Mouse (Mus musculus) liver, adult 2 months (tissue): ENCODE results near the gene Lca5. TPM values are rescaled to one million over a fixed set of nuclear protein-coding genes. Genes with fewer than 3 reads are reported as not detected.

ENCODE experiments used
- DNase-seq: peaks from one replicate; pipeline ENCODE4 v3.0.0-alpha.2; 2011; ENCODE audit warnings: low read depth, low spot score; ENCODE audit errors: extremely low read depth
- H3K27ac ChIP-seq: fragments of 200-500 bp; replicated peaks from 2 replicates; pipeline ENCODE4 v1.5.1; 2012; ENCODE audit warnings: low read depth, mild to moderate bottlenecking, control low read depth, inconsistent platforms, low read length; ENCODE audit not compliant: insufficient read depth
- H3K27me3 ChIP-seq: fragments of 200-500 bp; 2 replicates; pipeline ENCODE4 v1.6.1; 2012; ENCODE audit warnings: mild to moderate bottlenecking, moderate library complexity, low read length, inconsistent platforms; ENCODE audit not compliant: control insufficient read depth, insufficient read depth
- H3K36me3 ChIP-seq: fragments of 200-500 bp; 2 replicates; pipeline ENCODE4 v1.6.1; 2012; ENCODE audit warnings: low read length, inconsistent platforms; ENCODE audit not compliant: control insufficient read depth, insufficient read depth
- H3K4me1 ChIP-seq: fragments of 200-500 bp; 2 replicates; pipeline ENCODE4 v1.6.1; 2011; ENCODE audit warnings: low read length; ENCODE audit not compliant: control insufficient read depth, insufficient read depth
- H3K4me3 ChIP-seq: fragments of 200-500 bp; 2 replicates; pipeline ENCODE4 v1.5.1; 2011; ENCODE audit warnings: low read depth, mild to moderate bottlenecking, control low read depth, low read length, moderate library complexity; ENCODE audit not compliant: insufficient read depth
- H3K79me2 ChIP-seq: fragments of 200-500 bp; 2 replicates; pipeline ENCODE4 v1.6.1; 2012; ENCODE audit warnings: inconsistent platforms, mild to moderate bottlenecking, low read length, moderate library complexity; ENCODE audit not compliant: control insufficient read depth, insufficient read depth
- H3K9ac ChIP-seq: fragments of 200-500 bp; 2 replicates; pipeline ENCODE4 v1.6.1; 2012; ENCODE audit warnings: low read depth, mild to moderate bottlenecking, control low read depth, inconsistent platforms, low read length
- CTCF ChIP-seq: fragments of 200-500 bp; IDR thresholded peaks from 2 replicates; pipeline ENCODE4 v1.5.1; 2011; ENCODE audit warnings: low read depth, low read length, control low read depth
- POLR2A ChIP-seq: fragments of 200-500 bp; IDR thresholded peaks from 2 replicates; pipeline ENCODE4 v1.6.1; 2011; ENCODE audit warnings: low read length, control low read depth; ENCODE audit not compliant: insufficient read depth; ENCODE audit errors: extremely low read depth
- WGBS: fragments of 180-500 bp; shearing (Covaris S2); methylation state at CpG from one replicate; pipeline ENCODE4 v1.1.7; 2018; 5-methylcytosine and 5-hydroxymethylcytosine counted together
- polyA plus RNA-seq: library from polyadenylated mRNA; depleted of rRNA; stranded (reverse); fragments of >200 nt; gene quantifications from 2 replicates; pipeline ENCODE4 v1.2.3, GENCODE M21; 2012
- total RNA-seq: library from RNA; depleted of rRNA; stranded (reverse); fragments of >200 nt; gene quantifications from 2 replicates; pipeline ENCODE4 v1.2.3, GENCODE M21; 2014

The Lca5 gene
- total and polyA plus RNA-seq, 2 experiments, result 0.02 to 0.18 TPM

GRCm38 (mm10) chr9:83483419-83483818 is 42.5 kb upstream of the Lca5 start:
- DNase-seq, result no peak
- 97% methylated on average over 4 of the region's 4 CpGs for WGBS
- Histone ChIP-seq H3K27me3 (no peaks in the 10 kb centered on the region), H3K4me1 (no peaks in the 10 kb centered on the region), H3K9ac (no peak overlapping the region), H3K36me3 (no peaks in the 10 kb centered on the region), H3K79me2 (no peaks in the 10 kb centered on the region), H3K27ac (no peak overlapping the region), H3K4me3 (no peak overlapping the region)
- TF ChIP-seq POLR2A (no peak), CTCF (no peak)

GRCm38 (mm10) chr9:83482176-83482949 is 41.4 kb upstream of the Lca5 start:
- Histone ChIP-seq H3K27ac (no peak overlapping the region), H3K36me3 (no peaks in the 10 kb centered on the region), H3K4me3 (no peak overlapping the region), H3K79me2 (no peaks in the 10 kb centered on the region), H3K4me1 (no peaks in the 10 kb centered on the region), H3K9ac (no peak overlapping the region), H3K27me3 (no peaks in the 10 kb centered on the region)
- TF ChIP-seq POLR2A (no peak), CTCF (no peak)
- WGBS, result 94% methylated on average over 4 of the region's 4 CpGs
- DNase-seq, result no peak

GRCm38 (mm10) chr9:83469871-83470270 is 28.9 kb upstream of the Lca5 start:
- Histone ChIP-seq H3K79me2 (no peaks in the 10 kb centered on the region), H3K27me3 (no peaks in the 10 kb centered on the region), H3K4me3 (no peak overlapping the region), H3K4me1 (no peaks in the 10 kb centered on the region), H3K27ac (no peak overlapping the region), H3K36me3 (no peaks in the 10 kb centered on the region), H3K9ac (no peak overlapping the region)
- DNase-seq, result no peak
- TF ChIP-seq POLR2A (no peak), CTCF (no peak)
- WGBS, result 59% methylated on average over 2 of the region's 2 CpGs

- DNase-seq, result no peak
- Histone ChIP-seq H3K27me3 (no peaks in the 10 kb centered on the region), H3K79me2 (no peaks in the 10 kb centered on the region), H3K27ac (no peak overlapping the region), H3K4me1 (no peaks in the 10 kb centered on the region), H3K9ac (peak overlapping the region; percentile 23), H3K36me3 (no peaks in the 10 kb centered on the region), H3K4me3 (peak overlapping the region; percentile 66)
- WGBS, result 7% methylated on average over 22 of the region's 22 CpGs
- no peak for TF ChIP-seq POLR2A
- TF ChIP-seq CTCF, result no peak
Observed at GRCm38 (mm10) chr9:83447771-83448170, 6.8 kb upstream of the Lca5 start.

GRCm38 (mm10) chr9:83447176-83447575 is 6.2 kb upstream of the Lca5 start:
- 67% methylated on average over 9 of the region's 9 CpGs for WGBS
- H3K27ac ChIP-seq, result no peak overlapping the region

GRCm38 (mm10) chr9:83437621-83438020 is 3.3 kb downstream of the Lca5 start:
- H3K79me2 ChIP-seq, result no peaks in the 10 kb centered on the region
- H3K9ac ChIP-seq, result no peak overlapping the region
- 92% methylated on average over 5 of the region's 5 CpGs for WGBS
- no peaks in the 10 kb centered on the region for H3K27me3 ChIP-seq
- H3K27ac ChIP-seq, result no peak overlapping the region
- H3K4me3 ChIP-seq, result no peak overlapping the region
- H3K36me3 ChIP-seq, result no peaks in the 10 kb centered on the region
- peaks cover 2% of the 10 kb centered on the region; the same call in 1 of the 2 replicates for H3K4me1 ChIP-seq
- TF ChIP-seq POLR2A (no peak), CTCF (no peak)
- no peak for DNase-seq

More at GRCm38 (mm10) chr9:83447176-83447575, 6.2 kb upstream of the Lca5 start:
- Histone ChIP-seq H3K4me1 (no peaks in the 10 kb centered on the region), H3K36me3 (no peaks in the 10 kb centered on the region), H3K9ac (no peak overlapping the region), H3K27me3 (no peaks in the 10 kb centered on the region), H3K79me2 (no peaks in the 10 kb centered on the region), H3K4me3 (no peak overlapping the region)
- no peak for TF ChIP-seq CTCF
- TF ChIP-seq POLR2A, result no peak
- DNase-seq, result no peak
